Mouse (Mus musculus): ENCODE data around the gene Aipl1. TPM values are rescaled to one million over a fixed set of nuclear protein-coding genes. Genes with fewer than 3 reads are reported as not detected.
"Not testable (repeated sequence)": the region's sequence is repeated elsewhere in the genome, so short reads cannot be mapped to it uniquely, and the experiment has no call there.

Aipl1 gene
- polyA plus RNA-seq, 1 experiment, result not detected

GRCm38 (mm10) chr11:71991541-71991940, 45.8 kb downstream of the Aipl1 start:
- Histone ChIP-seq H3K27ac (ENCODE audit: insufficient read depth, low read depth, low read length) (no peak overlapping the region), H3K27me3 (replicated peaks; ENCODE audit: control insufficient read depth, insufficient read depth, low read length) (no peaks in the 10 kb centered on the region), H3K36me3 (ENCODE audit: control insufficient read depth, insufficient read depth, low read length) (no peaks in the 10 kb centered on the region), H3K4me3 (ENCODE audit: insufficient read depth, low read depth, low read length) (no peak overlapping the region), H3K4me1 (ENCODE audit: control insufficient read depth, insufficient read depth, low read length) (no peaks in the 10 kb centered on the region)
- WGBS, result 18% methylated on average over 5 of the region's 5 CpGs
- peak; percentile 65 for DNase-seq
- TF ChIP-seq POLR2A (IDR thresholded peaks at IDR 0.05; ENCODE audit: low read depth, low read length) (no peak), CTCF (conservative IDR thresholded peaks at IDR 0.05; ENCODE audit: insufficient read depth, insufficient read length, low read depth, low read length) (peak; percentile 68)

- not testable (repeated sequence) for H3K4me3 ChIP-seq (ENCODE audit: insufficient read depth, low read depth, low read length); DNase-seq; H3K27ac ChIP-seq (ENCODE audit: insufficient read depth, low read depth, low read length); H3K4me1 ChIP-seq (ENCODE audit: control insufficient read depth, insufficient read depth, low read length); H3K27me3 ChIP-seq (replicated peaks; ENCODE audit: control insufficient read depth, insufficient read depth, low read length); H3K36me3 ChIP-seq (ENCODE audit: control insufficient read depth, insufficient read depth, low read length)
- 68% methylated on average over 5 of the region's 5 CpGs for WGBS
These were observed 47.9 kb downstream of the Aipl1 start for GRCm38 (mm10) chr11:71989407-71989806.

- no peak for DNase-seq
- Histone ChIP-seq H3K27ac (ENCODE audit: insufficient read depth, low read depth, low read length) (no peak overlapping the region), H3K4me3 (ENCODE audit: insufficient read depth, low read depth, low read length) (no peak overlapping the region), H3K36me3 (ENCODE audit: control insufficient read depth, insufficient read depth, low read length) (no peaks in the 10 kb centered on the region), H3K27me3 (replicated peaks; ENCODE audit: control insufficient read depth, insufficient read depth, low read length) (no peaks in the 10 kb centered on the region), H3K4me1 (ENCODE audit: control insufficient read depth, insufficient read depth, low read length) (no peaks in the 10 kb centered on the region)
- WGBS, result 49% methylated on average over 14 of the region's 14 CpGs
- no peak for TF ChIP-seq POLR2A (IDR thresholded peaks at IDR 0.05; ENCODE audit: low read depth, low read length)
- TF ChIP-seq CTCF (conservative IDR thresholded peaks at IDR 0.05; ENCODE audit: insufficient read depth, insufficient read length, low read depth, low read length), result no peak
These were observed 49.9 kb downstream of the Aipl1 start for GRCm38 (mm10) chr11:71987159-71988150.

GRCm38 (mm10) chr11:71985783-71986182, 51.5 kb downstream of the Aipl1 start:
- TF ChIP-seq CTCF (conservative IDR thresholded peaks at IDR 0.05; ENCODE audit: insufficient read depth, insufficient read length, low read depth, low read length) (no peak), POLR2A (IDR thresholded peaks at IDR 0.05; ENCODE audit: low read depth, low read length) (no peak)
- Histone ChIP-seq H3K27me3 (replicated peaks; ENCODE audit: control insufficient read depth, insufficient read depth, low read length) (no peaks in the 10 kb centered on the region), H3K36me3 (ENCODE audit: control insufficient read depth, insufficient read depth, low read length) (no peaks in the 10 kb centered on the region), H3K4me1 (ENCODE audit: control insufficient read depth, insufficient read depth, low read length) (no peaks in the 10 kb centered on the region), H3K27ac (ENCODE audit: insufficient read depth, low read depth, low read length) (no peak overlapping the region), H3K4me3 (ENCODE audit: insufficient read depth, low read depth, low read length) (no peak overlapping the region)
- DNase-seq, result no peak
- WGBS, result 66% methylated on average over 2 of the region's 2 CpGs

GRCm38 (mm10) chr11:71985101-71985711, 52.1 kb downstream of the Aipl1 start:
- H3K4me1 ChIP-seq (ENCODE audit: control insufficient read depth, insufficient read depth, low read length), result no peaks in the 10 kb centered on the region
- WGBS, result 36% methylated on average over 4 of the region's 4 CpGs
- H3K27ac ChIP-seq (ENCODE audit: insufficient read depth, low read depth, low read length), result no peak overlapping the region
- no peak for DNase-seq
- TF ChIP-seq POLR2A (IDR thresholded peaks at IDR 0.05; ENCODE audit: low read depth, low read length), result no peak
- TF ChIP-seq CTCF (conservative IDR thresholded peaks at IDR 0.05; ENCODE audit: insufficient read depth, insufficient read length, low read depth, low read length), result no peak
- H3K36me3 ChIP-seq (ENCODE audit: control insufficient read depth, insufficient read depth, low read length), result no peaks in the 10 kb centered on the region
- no peak overlapping the region for H3K4me3 ChIP-seq (ENCODE audit: insufficient read depth, low read depth, low read length)
- H3K27me3 ChIP-seq (replicated peaks; ENCODE audit: control insufficient read depth, insufficient read depth, low read length), result no peaks in the 10 kb centered on the region

- no peak for TF ChIP-seq CTCF (conservative IDR thresholded peaks at IDR 0.05; ENCODE audit: insufficient read depth, insufficient read length, low read depth, low read length)
- no peak for TF ChIP-seq POLR2A (IDR thresholded peaks at IDR 0.05; ENCODE audit: low read depth, low read length)
- DNase-seq, result no peak
- H3K27ac ChIP-seq (ENCODE audit: insufficient read depth, low read depth, low read length), result no peak overlapping the region
- no peaks in the 10 kb centered on the region for H3K36me3 ChIP-seq (ENCODE audit: control insufficient read depth, insufficient read depth, low read length)
- no peaks in the 10 kb centered on the region for H3K4me1 ChIP-seq (ENCODE audit: control insufficient read depth, insufficient read depth, low read length)
- WGBS, result 74% methylated on average over 2 of the region's 2 CpGs
- no peaks in the 10 kb centered on the region for H3K27me3 ChIP-seq (replicated peaks; ENCODE audit: control insufficient read depth, insufficient read depth, low read length)
- no peak overlapping the region for H3K4me3 ChIP-seq (ENCODE audit: insufficient read depth, low read depth, low read length)
These were observed 53.2 kb downstream of the Aipl1 start for GRCm38 (mm10) chr11:71984093-71984492.

Other genes starting within 250 kb of the Aipl1 start
- 0.39 and 0.55 TPM in 2 replicates for gene Pimreg, start 4.5 kb upstream of the Aipl1 start, polyA plus RNA-seq (2012; rRNA removed)
- 4.7 and 5.5 TPM in 2 replicates for gene Pitpnm3, start 98.3 kb upstream of the Aipl1 start, polyA plus RNA-seq (2012; rRNA removed)
- 0.20 and 0.23 TPM in 2 replicates for gene Gm43951, start 169.3 kb upstream of the Aipl1 start, polyA plus RNA-seq (2012; rRNA removed)
- 4.6 and 4.8 TPM in 2 replicates for gene 4933427D14Rik, start 169.9 kb upstream of the Aipl1 start, polyA plus RNA-seq (2012; rRNA removed)
- gene Txndc17, start 170.0 kb upstream of the Aipl1 start, polyA plus RNA-seq (2012; rRNA removed), result 125 and 149 TPM in 2 replicates
- gene Med31, start 178.1 kb upstream of the Aipl1 start, polyA plus RNA-seq (2012; rRNA removed), result 8.3 and 9.4 TPM in 2 replicates
- 0.16 and 0.27 TPM in 2 replicates for gene Slc13a5, start 229.7 kb upstream of the Aipl1 start, polyA plus RNA-seq (2012; rRNA removed)